Mouse (Mus musculus): ENCODE measurements around the gene Gpr68. TPM values are rescaled to one million over a fixed set of nuclear protein-coding genes. Genes with fewer than 3 reads are reported as not detected.

Gene Gpr68
- total and polyA plus RNA-seq, 3 experiments: 0.04 TPM; not detected in 2

DNA sequence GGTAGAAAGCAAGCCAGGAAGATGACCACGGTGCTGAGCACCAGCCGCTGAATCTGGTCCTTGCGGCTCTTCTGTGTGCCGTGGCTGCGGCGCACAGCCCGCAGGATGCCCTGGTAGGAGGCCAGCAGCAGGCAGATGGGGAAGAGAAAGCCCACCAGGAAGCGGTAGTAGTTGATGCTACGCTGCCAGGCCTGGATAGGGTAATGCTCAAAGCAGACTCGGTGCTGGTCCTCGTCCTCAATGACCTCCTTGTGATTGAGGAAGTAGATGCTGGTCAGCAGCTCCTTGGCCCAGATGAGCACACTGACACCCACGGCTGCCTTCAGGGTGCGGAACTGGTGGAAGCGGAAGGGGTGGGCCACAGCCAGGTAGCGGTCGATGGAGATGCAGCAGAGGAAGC lies 29.4 kb downstream of the Gpr68 start:
- no peak for TF ChIP-seq ETS1 (IDR thresholded peaks at IDR 0.05; ENCODE audit: low read depth, low read length)
- no peak for TF ChIP-seq JUND (IDR thresholded peaks at IDR 0.05; ENCODE audit: low read depth, low read length)
- no peak for TF ChIP-seq TAL1 (IDR thresholded peaks at IDR 0.05; ENCODE audit: low read length)
- no peak for TF ChIP-seq POLR2AphosphoS5 (IDR thresholded peaks at IDR 0.05; ENCODE audit: borderline replicate concordance, low read depth, low read length)
- no peak for TF ChIP-seq ZMIZ1 (IDR thresholded peaks at IDR 0.05; ENCODE audit: low read depth, low read length)
- TF ChIP-seq GATA1 (IDR thresholded peaks at IDR 0.05; ENCODE audit: low read depth, low read length): no peak
- TF ChIP-seq ZC3H11A (IDR thresholded peaks at IDR 0.05; ENCODE audit: low read depth, low read length): no peak
- TF ChIP-seq MAX (IDR thresholded peaks at IDR 0.05; ENCODE audit: low read length): no peak
- TF ChIP-seq ELF1 (IDR thresholded peaks at IDR 0.05; ENCODE audit: low read depth, low read length): no peak
- no peak for TF ChIP-seq MEF2A (IDR thresholded peaks at IDR 0.05; ENCODE audit: extremely low read depth, insufficient replicate concordance, low read depth, low read length, poor library complexity, severe bottlenecking)
- no peak for TF ChIP-seq BHLHE40 (IDR thresholded peaks at IDR 0.05; ENCODE audit: borderline replicate concordance, low read depth, low read length)
- TF ChIP-seq SIN3A (IDR thresholded peaks at IDR 0.05; ENCODE audit: low read length): no peak
- TF ChIP-seq MXI1 (IDR thresholded peaks at IDR 0.05; ENCODE audit: low read depth, low read length): no peak
- no peaks in the 10 kb centered on the region for H3K9me3 ChIP-seq (replicated peaks; ENCODE audit: insufficient read depth, low read length)
- no peak overlapping the region for H3K4me3 ChIP-seq (ENCODE audit: control insufficient read depth in 1 of 2, insufficient read depth in 1 of 2, low read depth in 2 of 2, low read length in 2 of 2)
- no peaks in the 10 kb centered on the region for H3K79me2 ChIP-seq (ENCODE audit: control insufficient read depth, insufficient read depth, low read length, poor library complexity)
- no peaks in the 10 kb centered on the region for H3K4me1 ChIP-seq (ENCODE audit: control insufficient read depth in 1 of 2, insufficient read depth in 2 of 2, low read length in 2 of 2)
- H3K27me3 ChIP-seq (ENCODE audit: control insufficient read depth in 1 of 2, insufficient read depth in 2 of 2, low read length in 2 of 2): peaks cover 0 to 3% of the 10 kb centered on the region in 2 experiments; a peak in 1 of 4 replicates
- no peak overlapping the region for H3K9ac ChIP-seq (ENCODE audit: control insufficient read depth, low read depth, low read length, poor library complexity, severe bottlenecking)
- H3K36me3 ChIP-seq (ENCODE audit: control insufficient read depth in 1 of 2, insufficient read depth in 2 of 2, low read length in 2 of 2): no peaks in the 10 kb centered on the region
- DNase-seq (ENCODE audit: low read depth, low spot score): no peak
- H3K27ac ChIP-seq (ENCODE audit: control insufficient read depth, low read depth, low read length): no peak overlapping the region

DNA sequence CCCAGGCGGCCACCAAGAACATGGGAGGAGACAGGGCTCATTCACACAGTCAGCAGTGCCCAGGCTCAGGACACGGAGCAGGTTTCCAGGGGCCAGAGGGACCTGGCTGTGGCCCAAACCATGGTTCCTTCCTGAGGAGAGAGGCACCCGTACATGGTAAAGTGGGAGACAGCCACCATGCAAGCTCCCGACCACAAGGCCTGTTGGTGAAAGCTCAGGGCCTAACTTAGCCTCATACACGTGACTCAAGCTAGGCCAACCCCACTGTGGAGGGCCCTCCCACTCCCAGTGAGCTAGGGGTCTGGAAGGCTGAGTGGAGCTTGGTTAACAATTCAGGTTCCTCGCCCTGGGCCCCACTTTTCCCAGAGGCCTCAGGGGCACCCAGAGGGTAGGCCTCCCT lies 30.1 kb downstream of the Gpr68 start:
- Histone ChIP-seq H3K4me3 (ENCODE audit: control insufficient read depth in 1 of 2, insufficient read depth in 1 of 2, low read depth in 2 of 2, low read length in 2 of 2) (no peak overlapping the region), H3K27ac (ENCODE audit: control insufficient read depth, low read depth, low read length) (no peak overlapping the region), H3K36me3 (ENCODE audit: control insufficient read depth in 1 of 2, insufficient read depth in 2 of 2, low read length in 2 of 2) (no peaks in the 10 kb centered on the region), H3K27me3 (ENCODE audit: control insufficient read depth in 1 of 2, insufficient read depth in 2 of 2, low read length in 2 of 2) (peaks cover 0 to 3% of the 10 kb centered on the region in 2 experiments; a peak in 2 of 4 replicates), H3K79me2 (ENCODE audit: control insufficient read depth, insufficient read depth, low read length, poor library complexity) (no peaks in the 10 kb centered on the region), H3K9ac (ENCODE audit: control insufficient read depth, low read depth, low read length, poor library complexity, severe bottlenecking) (no peak overlapping the region), H3K9me3 (replicated peaks; ENCODE audit: insufficient read depth, low read length) (no peaks in the 10 kb centered on the region), H3K4me1 (ENCODE audit: control insufficient read depth in 1 of 2, insufficient read depth in 2 of 2, low read length in 2 of 2) (no peaks in the 10 kb centered on the region)
- DNase-seq (ENCODE audit: low read depth, low spot score): no peak
- no peak for TF ChIP-seq POLR2AphosphoS2 (IDR thresholded peaks at IDR 0.05; ENCODE audit: low read length)

DNA sequence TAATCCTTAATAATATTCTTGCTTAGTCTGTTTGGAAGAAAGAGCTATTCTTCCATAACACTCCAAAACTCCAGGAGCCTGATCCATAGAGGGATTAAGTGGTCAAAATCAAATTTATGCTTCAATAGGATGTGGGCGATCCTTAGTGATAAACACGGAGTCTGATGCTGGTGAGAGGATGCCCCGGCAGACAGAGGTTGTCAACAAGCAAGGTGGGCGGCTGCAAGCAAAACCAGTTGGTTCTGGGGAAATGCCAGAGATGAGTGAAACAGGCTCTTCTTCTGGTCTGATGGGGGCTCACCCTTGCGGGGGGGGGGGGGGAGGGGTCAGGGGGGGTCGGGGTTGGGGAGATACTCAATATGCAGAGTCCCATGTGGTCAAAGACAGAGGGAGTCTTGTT lies 32.0 kb downstream of the Gpr68 start:
- no peak for DNase-seq (ENCODE audit: low read depth, low spot score)
- Histone ChIP-seq H3K27me3 (ENCODE audit: control insufficient read depth in 1 of 2, insufficient read depth in 2 of 2, low read length in 2 of 2) (peaks cover 0 to 10% of the 10 kb centered on the region in 2 experiments; a peak in 3 of 4 replicates), H3K9ac (ENCODE audit: control insufficient read depth, low read depth, low read length, poor library complexity, severe bottlenecking) (no peak overlapping the region), H3K79me2 (ENCODE audit: control insufficient read depth, insufficient read depth, low read length, poor library complexity) (no peaks in the 10 kb centered on the region), H3K4me1 (ENCODE audit: control insufficient read depth in 1 of 2, insufficient read depth in 2 of 2, low read length in 2 of 2) (no peaks in the 10 kb centered on the region), H3K36me3 (ENCODE audit: control insufficient read depth in 1 of 2, insufficient read depth in 2 of 2, low read length in 2 of 2) (no peaks in the 10 kb centered on the region), H3K9me3 (replicated peaks; ENCODE audit: insufficient read depth, low read length) (no peaks in the 10 kb centered on the region), H3K27ac (ENCODE audit: control insufficient read depth, low read depth, low read length) (no peak overlapping the region), H3K4me3 (ENCODE audit: control insufficient read depth in 1 of 2, insufficient read depth in 1 of 2, low read depth in 2 of 2, low read length in 2 of 2) (no peak overlapping the region)
- TF ChIP-seq RCOR1 (IDR thresholded peaks at IDR 0.05; ENCODE audit: low read depth, low read length): no peak
- no peak for TF ChIP-seq RAD21 (IDR thresholded peaks at IDR 0.05; ENCODE audit: low read depth, low read length)
- TF ChIP-seq ZMIZ1 (IDR thresholded peaks at IDR 0.05; ENCODE audit: low read depth, low read length): no peak
- TF ChIP-seq GABPA (IDR thresholded peaks at IDR 0.05; ENCODE audit: low read depth, low read length): no peak
- TF ChIP-seq USF2 (IDR thresholded peaks at IDR 0.05; ENCODE audit: borderline replicate concordance in 1 of 2, insufficient read depth in 1 of 2, low read depth in 1 of 2, low read length in 2 of 2): no peak
- no peak for TF ChIP-seq ZNF384 (IDR thresholded peaks at IDR 0.05; ENCODE audit: low read depth, low read length)
- no peak for TF ChIP-seq ZC3H11A (IDR thresholded peaks at IDR 0.05; ENCODE audit: low read depth, low read length)
- no peak for TF ChIP-seq POLR2AphosphoS2 (IDR thresholded peaks at IDR 0.05; ENCODE audit: low read length)
- TF ChIP-seq BHLHE40 (IDR thresholded peaks at IDR 0.05; ENCODE audit: borderline replicate concordance, low read depth, low read length): no peak
- TF ChIP-seq TAL1 (IDR thresholded peaks at IDR 0.05; ENCODE audit: low read length): no peak
- no peak for TF ChIP-seq NRF1 (IDR thresholded peaks at IDR 0.05; ENCODE audit: insufficient read depth, low read depth, low read length, poor library complexity, severe bottlenecking)
- TF ChIP-seq MEF2A (IDR thresholded peaks at IDR 0.05; ENCODE audit: extremely low read depth, insufficient replicate concordance, low read depth, low read length, poor library complexity, severe bottlenecking): no peak
- no peak for TF ChIP-seq MXI1 (IDR thresholded peaks at IDR 0.05; ENCODE audit: low read depth, low read length)
- TF ChIP-seq ZKSCAN1 (IDR thresholded peaks at IDR 0.05; ENCODE audit: low read depth, low read length): no peak
- no peak for TF ChIP-seq TBP (IDR thresholded peaks at IDR 0.05; ENCODE audit: low read depth, low read length)
- TF ChIP-seq POLR2AphosphoS5 (IDR thresholded peaks at IDR 0.05; ENCODE audit: borderline replicate concordance, low read depth, low read length): no peak

All from MEL (cell line).